Mouse (Mus musculus): ENCODE data around the gene Gm7137. TPM values are rescaled to one million over a fixed set of nuclear protein-coding genes. Genes with fewer than 3 reads are reported as not detected.
"Not testable (repeated sequence)": the region's sequence is repeated elsewhere in the genome, so short reads cannot be mapped to it uniquely, and the experiment has no call there.

The Gm7137 gene
- polyA plus RNA-seq, 1 experiment from 2014 or later, result not detected

DNA sequence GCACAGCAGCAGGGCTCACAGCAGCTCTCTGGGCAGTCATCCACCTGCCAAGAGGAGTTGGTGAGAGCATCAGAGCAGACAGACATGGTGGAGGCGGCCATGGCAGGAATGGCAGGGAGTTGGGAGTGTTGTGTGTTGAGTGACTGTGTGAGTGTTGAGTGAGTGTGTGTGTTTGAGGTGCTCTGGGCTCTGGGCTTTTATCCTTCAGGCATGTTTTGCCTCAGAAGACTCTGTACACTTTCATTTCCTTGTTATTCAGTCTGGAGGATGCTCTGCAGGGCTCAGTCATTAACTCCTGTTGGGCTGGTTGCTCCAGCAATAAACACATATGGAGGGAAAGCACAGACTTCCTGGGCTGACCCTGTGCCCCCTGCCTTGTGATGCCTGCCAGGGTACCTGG is 16.8 kb downstream of the Gm7137 start, which contains the start of gene Gm3238:
Gene Gm3238, minus strand, starts transcription at position 101 of the 400 bp plus-strand sequence.
- not testable (repeated sequence) for H3K4me1 ChIP-seq (ENCODE audit: control insufficient read depth, insufficient read depth, low read length); H3K9ac ChIP-seq (ENCODE audit: low read depth, low read length); H3K36me3 ChIP-seq (ENCODE audit: control insufficient read depth, insufficient read depth, low read length); H3K27me3 ChIP-seq (ENCODE audit: control insufficient read depth, insufficient read depth, low read depth, low read length); H3K9me3 ChIP-seq (replicated peaks; ENCODE audit: control insufficient read depth, low read length, poor library complexity, severe bottlenecking); H3K4me3 ChIP-seq (ENCODE audit: low read depth, low read length); H3K27ac ChIP-seq (ENCODE audit: low read length); ATAC-seq; H3K4me2 ChIP-seq (ENCODE audit: low read length)
- 100% methylated on average over 1 of the region's 1 CpGs for WGBS

DNA sequence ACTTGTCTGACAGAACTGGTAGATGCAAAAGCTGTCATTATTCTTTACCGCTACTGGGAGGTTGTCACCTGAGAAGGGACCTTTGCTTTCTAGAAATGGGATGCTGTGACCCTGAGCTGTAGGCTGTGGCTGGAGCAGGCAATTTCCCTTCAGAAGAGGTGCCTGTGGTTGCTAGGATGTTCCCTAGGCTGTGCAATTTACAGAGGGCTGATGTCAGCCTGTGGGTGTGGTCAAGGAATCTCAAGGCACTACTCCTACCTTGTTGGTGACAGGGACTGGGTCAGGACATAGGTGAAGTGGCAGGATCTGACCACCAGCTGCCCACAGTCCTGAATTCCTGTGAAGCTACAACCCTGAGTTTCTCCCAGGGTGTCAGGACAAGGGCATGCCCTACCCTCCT is 18.3 kb downstream of the Gm7137 start:
- no peak for ATAC-seq
- H3K9ac ChIP-seq (ENCODE audit: low read depth, low read length), result no peak overlapping the region
- no peaks in the 10 kb centered on the region for H3K27me3 ChIP-seq (ENCODE audit: control insufficient read depth, insufficient read depth, low read depth, low read length)
- no peak overlapping the region for H3K4me3 ChIP-seq (ENCODE audit: low read depth, low read length)
- H3K36me3 ChIP-seq (ENCODE audit: control insufficient read depth, insufficient read depth, low read length), result no peaks in the 10 kb centered on the region
- no peak overlapping the region for H3K4me2 ChIP-seq (ENCODE audit: low read length)
- H3K27ac ChIP-seq (ENCODE audit: low read length), result no peak overlapping the region
- no peaks in the 10 kb centered on the region for H3K9me3 ChIP-seq (replicated peaks; ENCODE audit: control insufficient read depth, low read length, poor library complexity, severe bottlenecking)
- WGBS, result 91% methylated on average over 1 of the region's 1 CpGs
- no peaks in the 10 kb centered on the region for H3K4me1 ChIP-seq (ENCODE audit: control insufficient read depth, insufficient read depth, low read length)

DNA sequence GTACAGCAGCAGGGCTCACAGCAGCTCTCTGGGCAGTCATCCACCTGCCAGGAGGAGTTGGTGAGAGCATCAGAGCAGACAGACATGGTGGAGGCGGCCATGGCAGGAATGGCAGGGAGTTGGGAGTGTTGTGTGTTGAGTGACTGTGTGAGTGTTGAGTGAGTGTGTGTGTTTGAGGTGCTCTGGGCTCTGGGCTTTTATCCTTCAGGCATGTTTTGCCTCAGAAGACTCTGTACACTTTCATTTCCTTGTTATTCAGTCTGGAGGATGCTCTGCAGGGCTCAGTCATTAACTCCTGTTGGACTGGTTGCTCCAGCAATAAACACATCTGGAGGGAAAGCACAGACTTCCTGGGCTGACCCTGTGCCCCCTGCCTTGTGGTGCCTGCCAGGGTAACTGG is 28.4 kb downstream of the Gm7137 start, which contains the start of gene Gm3233:
Gene Gm3233, minus strand, starts transcription at position 101 of the 400 bp plus-strand sequence.
- H3K27ac ChIP-seq (ENCODE audit: low read length); H3K4me1 ChIP-seq (ENCODE audit: control insufficient read depth, insufficient read depth, low read length); ATAC-seq; H3K4me3 ChIP-seq (ENCODE audit: low read depth, low read length); H3K9ac ChIP-seq (ENCODE audit: low read depth, low read length); H3K4me2 ChIP-seq (ENCODE audit: low read length); H3K9me3 ChIP-seq (replicated peaks; ENCODE audit: control insufficient read depth, low read length, poor library complexity, severe bottlenecking); H3K27me3 ChIP-seq (ENCODE audit: control insufficient read depth, insufficient read depth, low read depth, low read length); H3K36me3 ChIP-seq (ENCODE audit: control insufficient read depth, insufficient read depth, low read length): not testable (repeated sequence)
- WGBS, result no CpG with 5 or more reads among the region's 1 CpGs

DNA sequence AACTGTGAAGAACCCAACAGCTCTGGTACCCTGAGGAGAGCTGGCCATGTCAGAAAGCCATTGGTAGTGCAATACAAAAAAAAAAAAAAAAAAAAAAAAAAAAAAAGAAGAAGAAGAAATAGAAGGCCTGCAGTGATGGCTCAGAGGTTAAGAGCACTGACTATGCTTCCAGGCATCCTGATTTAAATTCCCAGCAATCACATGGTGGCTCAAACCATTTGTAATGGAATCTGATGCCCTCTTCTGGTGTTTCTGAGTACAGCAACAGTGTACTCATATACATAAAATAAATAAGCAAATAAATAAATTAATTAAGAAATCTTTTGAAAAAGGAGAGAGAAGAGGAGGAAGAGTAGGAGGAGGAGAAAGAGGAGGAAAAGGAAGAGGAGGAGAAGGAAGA is 34.6 kb downstream of the Gm7137 start:
- Histone ChIP-seq H3K27ac (ENCODE audit: low read length) (no peak overlapping the region), H3K27me3 (ENCODE audit: control insufficient read depth, insufficient read depth, low read depth, low read length) (no peaks in the 10 kb centered on the region), H3K4me2 (ENCODE audit: low read length) (no peak overlapping the region), H3K9me3 (replicated peaks; ENCODE audit: control insufficient read depth, low read length, poor library complexity, severe bottlenecking) (no peaks in the 10 kb centered on the region), H3K4me3 (ENCODE audit: low read depth, low read length) (no peak overlapping the region), H3K36me3 (ENCODE audit: control insufficient read depth, insufficient read depth, low read length) (no peaks in the 10 kb centered on the region), H3K4me1 (ENCODE audit: control insufficient read depth, insufficient read depth, low read length) (no peaks in the 10 kb centered on the region), H3K9ac (ENCODE audit: low read depth, low read length) (no peak overlapping the region)
- no peak for ATAC-seq

DNA sequence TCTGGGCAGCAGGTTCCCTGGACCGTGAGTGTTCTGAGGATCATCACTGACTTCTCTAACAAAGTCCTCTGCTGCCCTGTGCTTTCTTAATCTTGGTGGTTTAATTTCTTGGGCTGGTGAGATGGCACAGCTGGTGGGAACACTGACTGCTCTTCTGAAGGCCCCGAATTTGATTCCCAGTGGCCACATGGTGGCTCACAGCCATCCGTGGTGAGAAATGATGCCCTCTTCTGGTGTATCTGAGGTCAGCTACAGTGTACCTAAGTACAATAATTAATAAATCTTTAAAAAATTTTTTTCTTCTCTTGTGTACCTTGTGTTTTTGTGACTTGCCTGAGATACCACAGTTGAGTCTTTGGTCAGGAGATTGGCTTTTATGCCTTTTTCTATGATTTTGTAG is 35.7 kb downstream of the Gm7137 start:
- not testable (repeated sequence) for H3K4me3 ChIP-seq (ENCODE audit: low read depth, low read length); H3K9me3 ChIP-seq (replicated peaks; ENCODE audit: control insufficient read depth, low read length, poor library complexity, severe bottlenecking); ATAC-seq; H3K36me3 ChIP-seq (ENCODE audit: control insufficient read depth, insufficient read depth, low read length); H3K4me1 ChIP-seq (ENCODE audit: control insufficient read depth, insufficient read depth, low read length); H3K4me2 ChIP-seq (ENCODE audit: low read length); H3K27ac ChIP-seq (ENCODE audit: low read length); H3K27me3 ChIP-seq (ENCODE audit: control insufficient read depth, insufficient read depth, low read depth, low read length); H3K9ac ChIP-seq (ENCODE audit: low read depth, low read length)
- 65% methylated on average over 3 of the region's 3 CpGs for WGBS

DNA sequence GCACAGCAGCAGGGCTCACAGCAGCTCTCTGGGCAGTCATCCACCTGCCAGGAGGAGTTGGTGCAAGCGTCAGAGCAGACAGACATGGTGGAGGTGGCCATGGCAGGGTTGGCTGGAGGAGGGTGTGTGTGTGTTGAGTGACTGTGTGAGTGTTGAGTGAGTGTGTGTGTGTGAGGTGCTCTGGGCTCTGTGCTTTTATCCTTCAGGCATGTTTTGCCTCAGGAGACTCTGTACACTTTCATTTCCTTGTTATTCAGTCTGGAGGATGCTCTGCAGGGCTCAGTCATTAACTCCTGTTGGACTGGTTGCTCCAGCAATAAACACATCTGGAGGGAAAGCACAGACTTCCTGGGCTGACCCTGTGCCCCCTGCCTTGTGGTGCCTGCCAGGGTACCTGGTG is 36.7 kb downstream of the Gm7137 start, which contains the start of gene Gm9736:
Gene Gm9736, minus strand, starts transcription at position 101 of the 400 bp plus-strand sequence.
- not testable (repeated sequence) for H3K27me3 ChIP-seq (ENCODE audit: control insufficient read depth, insufficient read depth, low read depth, low read length); H3K9ac ChIP-seq (ENCODE audit: low read depth, low read length); H3K36me3 ChIP-seq (ENCODE audit: control insufficient read depth, insufficient read depth, low read length); H3K4me1 ChIP-seq (ENCODE audit: control insufficient read depth, insufficient read depth, low read length); H3K4me2 ChIP-seq (ENCODE audit: low read length); H3K4me3 ChIP-seq (ENCODE audit: low read depth, low read length); H3K27ac ChIP-seq (ENCODE audit: low read length); H3K9me3 ChIP-seq (replicated peaks; ENCODE audit: control insufficient read depth, low read length, poor library complexity, severe bottlenecking); ATAC-seq
- 89% methylated on average over 1 of the region's 1 CpGs for WGBS

DNA sequence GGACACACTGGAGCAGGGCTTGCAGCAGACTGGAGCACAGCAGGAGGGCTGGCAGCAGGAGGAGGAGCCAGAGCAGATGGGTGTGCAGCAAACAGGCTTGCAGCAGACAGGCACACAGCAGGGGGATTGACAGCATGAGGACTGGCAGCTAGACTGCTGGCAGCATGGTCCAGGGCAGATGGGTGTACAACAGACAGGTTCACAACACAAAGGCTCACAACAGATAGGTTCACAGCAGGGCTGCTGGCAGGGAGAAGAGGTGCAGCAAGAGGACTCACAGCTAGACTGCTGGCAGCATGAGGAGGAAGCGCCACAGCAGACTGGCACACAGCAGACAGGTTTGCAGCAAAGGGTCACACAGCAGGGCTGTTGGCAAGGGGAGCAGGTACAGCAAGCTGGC is 37.3 kb downstream of the Gm7137 start:
- not testable (repeated sequence) for H3K27me3 ChIP-seq (ENCODE audit: control insufficient read depth, insufficient read depth, low read depth, low read length); H3K27ac ChIP-seq (ENCODE audit: low read length); ATAC-seq; H3K4me2 ChIP-seq (ENCODE audit: low read length); H3K4me1 ChIP-seq (ENCODE audit: control insufficient read depth, insufficient read depth, low read length); H3K4me3 ChIP-seq (ENCODE audit: low read depth, low read length); H3K9me3 ChIP-seq (replicated peaks; ENCODE audit: control insufficient read depth, low read length, poor library complexity, severe bottlenecking); H3K36me3 ChIP-seq (ENCODE audit: control insufficient read depth, insufficient read depth, low read length); H3K9ac ChIP-seq (ENCODE audit: low read depth, low read length)
- WGBS, result 88% methylated on average over 1 of the region's 1 CpGs

DNA sequence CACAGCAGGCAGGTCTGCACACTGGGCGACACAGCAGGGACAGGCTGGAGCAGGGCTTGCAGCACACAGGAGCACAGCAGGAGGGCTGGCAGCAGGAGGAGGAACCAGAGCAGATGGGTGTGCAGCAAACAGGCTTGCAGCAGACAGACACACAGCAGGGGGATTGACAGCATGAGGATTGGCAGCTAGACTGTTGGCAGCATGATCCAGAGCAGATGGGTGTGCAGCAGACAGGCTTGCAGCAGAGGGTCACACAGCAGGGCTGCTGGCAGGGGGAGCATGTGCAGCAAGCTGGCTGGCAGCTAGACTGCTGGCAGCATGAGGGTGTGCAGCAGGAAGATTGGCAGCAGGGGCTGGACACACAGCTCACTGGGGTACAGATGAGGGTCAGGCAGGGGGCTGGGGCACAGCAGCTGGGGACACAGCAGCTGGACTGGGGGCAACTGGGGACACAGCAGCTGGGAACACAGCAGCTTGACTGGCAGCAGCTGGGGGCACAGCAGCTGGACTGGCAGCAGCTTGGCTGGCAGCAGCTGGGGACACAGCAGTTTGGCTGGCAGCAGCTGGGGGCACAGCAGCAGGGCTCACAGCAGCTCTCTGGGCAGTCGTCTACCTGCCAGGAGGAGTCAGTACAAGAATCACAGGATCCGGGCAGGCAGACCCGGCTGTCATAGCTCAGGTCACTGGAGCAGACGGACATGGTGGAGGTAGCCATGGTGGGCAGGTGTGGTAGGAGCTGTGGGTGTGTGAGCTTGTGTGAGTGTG is 45.9 kb downstream of the Gm7137 start, which contains the start of gene Gm18596:
Gene Gm18596, minus strand, starts transcription at position 715 of the 765 bp plus-strand sequence.
- H3K4me2 ChIP-seq (ENCODE audit: low read length); H3K36me3 ChIP-seq (ENCODE audit: control insufficient read depth, insufficient read depth, low read length); H3K9ac ChIP-seq (ENCODE audit: low read depth, low read length); H3K4me3 ChIP-seq (ENCODE audit: low read depth, low read length); H3K9me3 ChIP-seq (replicated peaks; ENCODE audit: control insufficient read depth, low read length, poor library complexity, severe bottlenecking); ATAC-seq; H3K27ac ChIP-seq (ENCODE audit: low read length); H3K4me1 ChIP-seq (ENCODE audit: control insufficient read depth, insufficient read depth, low read length); H3K27me3 ChIP-seq (ENCODE audit: control insufficient read depth, insufficient read depth, low read depth, low read length): not testable (repeated sequence)
- WGBS, result 50% methylated on average over 5 of the region's 5 CpGs

DNA sequence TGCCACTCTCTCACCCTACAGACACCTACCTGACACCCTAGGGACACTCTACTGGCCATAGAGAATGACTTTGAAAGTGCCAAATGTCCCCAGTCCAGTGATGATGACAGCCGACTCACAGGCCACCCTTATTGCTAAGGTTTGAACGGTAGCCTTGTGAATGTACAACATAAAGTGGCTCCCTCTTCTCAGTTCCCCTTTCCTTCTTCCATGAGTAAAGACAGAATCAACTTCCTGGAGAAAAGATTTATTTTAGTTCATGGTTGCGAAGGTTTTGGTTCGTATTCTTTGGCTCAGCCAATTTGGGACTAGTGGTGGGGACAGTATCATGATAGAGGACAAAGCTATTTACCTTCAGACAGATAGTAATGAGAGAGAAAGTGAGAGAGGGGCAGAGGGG is 49.1 kb downstream of the Gm7137 start:
- H3K4me1 ChIP-seq (ENCODE audit: control insufficient read depth, insufficient read depth, low read length), result no peaks in the 10 kb centered on the region
- no peak overlapping the region for H3K27ac ChIP-seq (ENCODE audit: low read length)
- no peaks in the 10 kb centered on the region for H3K36me3 ChIP-seq (ENCODE audit: control insufficient read depth, insufficient read depth, low read length)
- H3K4me3 ChIP-seq (ENCODE audit: low read depth, low read length), result no peak overlapping the region
- 91% methylated on average over 4 of the region's 4 CpGs for WGBS
- no peak overlapping the region for H3K9ac ChIP-seq (ENCODE audit: low read depth, low read length)
- no peaks in the 10 kb centered on the region for H3K27me3 ChIP-seq (ENCODE audit: control insufficient read depth, insufficient read depth, low read depth, low read length)
- H3K9me3 ChIP-seq (replicated peaks; ENCODE audit: control insufficient read depth, low read length, poor library complexity, severe bottlenecking), result no peaks in the 10 kb centered on the region
- no peak overlapping the region for H3K4me2 ChIP-seq (ENCODE audit: low read length)
- no peak for ATAC-seq
